Mouse (Mus musculus): ENCODE data around the gene Tnfsf15.

DNA sequence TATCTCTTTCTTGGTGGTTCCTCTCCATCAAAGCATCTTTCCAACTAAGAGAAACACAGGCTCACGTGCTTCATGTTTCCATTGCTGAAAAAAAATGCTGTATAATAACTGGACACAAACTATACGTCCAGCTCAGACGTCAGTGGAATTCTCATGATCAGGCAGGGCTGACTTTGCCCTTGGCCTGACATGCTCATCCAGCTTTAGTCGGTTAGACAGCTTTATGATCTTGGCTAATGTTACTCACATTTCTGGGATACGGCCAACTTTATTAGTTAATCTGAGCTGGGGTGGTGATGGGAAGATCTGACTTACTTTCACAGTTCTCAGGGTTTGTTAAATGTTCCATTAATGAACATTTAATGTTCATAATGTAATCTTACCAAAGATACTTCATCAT is 38.9 kb upstream of the Tnfsf15 start:
- TF ChIP-seq CTCF (conservative IDR thresholded peaks at IDR 0.05; ENCODE audit: low read length): no peak
- TF ChIP-seq POU5F1 (IDR thresholded peaks at IDR 0.05; ENCODE audit: borderline replicate concordance, low read length): no peak
- TF ChIP-seq NANOG (IDR thresholded peaks at IDR 0.05; ENCODE audit: borderline replicate concordance, low read length): no peak
